Mouse (Mus musculus) cortical plate, adult 2 months (tissue): ENCODE data around the gene Krtap10-4.
"Not testable (repeated sequence)": the region's sequence is repeated elsewhere in the genome, so short reads cannot be mapped to it uniquely, and the experiment has no call there.

Source experiments
- CTCF ChIP-seq: fragments of 200-500 bp; IDR thresholded peaks from 2 replicates; pipeline ENCODE4 v1.5.1; 2011; ENCODE audit warnings: mild to moderate bottlenecking, control low read depth, low read length; ENCODE audit not compliant: insufficient read depth; ENCODE audit errors: extremely low read depth
- POLR2A ChIP-seq: fragments of 200-500 bp; IDR thresholded peaks from 2 replicates; pipeline ENCODE4 v1.6.1; 2011; ENCODE audit warnings: mild to moderate bottlenecking, low read length, control low read depth; ENCODE audit not compliant: insufficient read depth; ENCODE audit errors: extremely low read depth

DNA sequence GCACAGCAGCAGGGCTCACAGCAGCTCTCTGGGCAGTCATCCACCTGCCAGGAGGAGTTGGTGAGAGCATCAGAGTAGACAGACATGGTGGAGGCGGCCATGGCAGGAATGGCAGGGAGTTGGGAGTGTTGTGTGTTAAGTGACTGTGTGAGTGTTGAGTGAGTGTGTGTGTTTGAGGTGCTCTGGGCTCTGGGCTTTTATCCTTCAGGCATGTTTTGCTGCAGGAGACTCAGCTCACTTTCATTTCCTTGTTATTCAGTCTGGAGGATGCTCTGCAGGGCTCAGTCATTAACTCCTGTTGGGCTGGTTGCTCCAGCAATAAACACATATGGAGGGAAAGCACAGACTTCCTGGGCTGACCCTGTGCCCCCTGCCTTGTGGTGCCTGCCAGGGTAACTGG lies 44.5 kb downstream of the Krtap10-4 start, which contains the start of gene Gm3250:
- TF ChIP-seq CTCF, POLR2A: not testable (repeated sequence)
